Mouse (Mus musculus): Measurements from ENCODE around the gene Vstm2l. TPM values are rescaled to one million over a fixed set of nuclear protein-coding genes. Genes with fewer than 3 reads are reported as not detected.

The Vstm2l gene
- polyA plus RNA-seq, 1 experiment from 2014 or later: not detected

- peaks cover 2% of the 10 kb centered on the region; the same call in 1 of the 2 replicates for H3K4me1 ChIP-seq (replicated peaks)
- no peak overlapping the region for H3K4me2 ChIP-seq
- WGBS: 48% methylated on average over 11 of the region's 11 CpGs
- no peak overlapping the region for H3K27ac ChIP-seq
- H3K36me3 ChIP-seq: no peaks in the 10 kb centered on the region
- H3K9me3 ChIP-seq (replicated peaks): no peaks in the 10 kb centered on the region
- no peak for ATAC-seq (replicated peaks; ENCODE audit: insufficient number of reproducible peaks, insufficient read depth, low FRiP score, low read depth)
- H3K9ac ChIP-seq: no peak overlapping the region
- no peak overlapping the region for H3K4me3 ChIP-seq
- H3K27me3 ChIP-seq: peaks cover 40% of the 10 kb centered on the region
Observed at GRCm38 (mm10) chr2:157935444-157936171, 21.2 kb downstream of the Vstm2l start.

- ATAC-seq (replicated peaks; ENCODE audit: insufficient number of reproducible peaks, insufficient read depth, low FRiP score, low read depth): no peak
- Histone ChIP-seq H3K4me2 (no peak overlapping the region), H3K27me3 (peaks cover 50% of the 10 kb centered on the region), H3K9ac (no peak overlapping the region), H3K27ac (no peak overlapping the region), H3K36me3 (no peaks in the 10 kb centered on the region), H3K4me3 (no peak overlapping the region), H3K4me1 (replicated peaks) (peaks cover 8% of the 10 kb centered on the region), H3K9me3 (replicated peaks) (no peaks in the 10 kb centered on the region)
- 74% methylated on average over 4 of the region's 4 CpGs for WGBS
Observed at GRCm38 (mm10) chr2:157936676-157937075, 22.2 kb downstream of the Vstm2l start.

- peaks cover 26% of the 10 kb centered on the region for H3K4me1 ChIP-seq (replicated peaks)
- peak overlapping the region; percentile 37 for H3K4me2 ChIP-seq
- H3K9ac ChIP-seq: 0 out of 2 replicates have a peak overlapping the region, but pooled peaks have one; percentile 3
- H3K9me3 ChIP-seq (replicated peaks): no peaks in the 10 kb centered on the region
- peaks cover 63% of the 10 kb centered on the region for H3K27me3 ChIP-seq
- no peaks in the 10 kb centered on the region for H3K36me3 ChIP-seq
- H3K27ac ChIP-seq: no peak overlapping the region
- peak overlapping the region; percentile 6; the same call in 1 of the 2 replicates for H3K4me3 ChIP-seq
- WGBS: 5% methylated on average over 18 of the region's 18 CpGs
- ATAC-seq (replicated peaks; ENCODE audit: insufficient number of reproducible peaks, insufficient read depth, low FRiP score, low read depth): no peak
Observed at GRCm38 (mm10) chr2:157940586-157941185, 26.2 kb downstream of the Vstm2l start.

GRCm38 (mm10) chr2:157943514-157944155 is 29.2 kb downstream of the Vstm2l start:
- WGBS: 0% methylated on average over 44 of the region's 47 CpGs
- Histone ChIP-seq H3K9me3 (replicated peaks) (no peaks in the 10 kb centered on the region), H3K36me3 (no peaks in the 10 kb centered on the region), H3K9ac (peak overlapping the region; percentile 65), H3K4me2 (peak overlapping the region; percentile 98), H3K4me1 (replicated peaks) (peaks cover 26% of the 10 kb centered on the region), H3K4me3 (peak overlapping the region; percentile 58), H3K27me3 (peaks cover 47% of the 10 kb centered on the region), H3K27ac (peak overlapping the region; percentile 35; the same call in 1 of the 2 replicates)
- ATAC-seq (replicated peaks; ENCODE audit: insufficient number of reproducible peaks, insufficient read depth, low FRiP score, low read depth): peak; percentile 74

GRCm38 (mm10) chr2:157944156-157944893 is 29.9 kb downstream of the Vstm2l start:
- peaks cover 26% of the 10 kb centered on the region for H3K4me1 ChIP-seq (replicated peaks)
- 11% methylated on average over 37 of the region's 37 CpGs for WGBS
- H3K4me3 ChIP-seq: peak overlapping the region; percentile 58
- no peak for ATAC-seq (replicated peaks; ENCODE audit: insufficient number of reproducible peaks, insufficient read depth, low FRiP score, low read depth)
- H3K27me3 ChIP-seq: peaks cover 43% of the 10 kb centered on the region
- H3K36me3 ChIP-seq: no peaks in the 10 kb centered on the region
- H3K27ac ChIP-seq: no peak overlapping the region
- H3K9ac ChIP-seq: peak overlapping the region; percentile 65
- no peaks in the 10 kb centered on the region for H3K9me3 ChIP-seq (replicated peaks)
- H3K4me2 ChIP-seq: peak overlapping the region; percentile 98

GRCm38 (mm10) chr2:157953978-157954377 is 39.5 kb downstream of the Vstm2l start:
- Histone ChIP-seq H3K4me3 (no peak overlapping the region), H3K27ac (no peak overlapping the region), H3K36me3 (no peaks in the 10 kb centered on the region), H3K9ac (no peak overlapping the region), H3K27me3 (0 out of 2 replicates have a peak, but pooled peaks cover 2% of the 10 kb centered on the region), H3K9me3 (replicated peaks) (no peaks in the 10 kb centered on the region), H3K4me2 (no peak overlapping the region), H3K4me1 (replicated peaks) (no peaks in the 10 kb centered on the region)
- ATAC-seq (replicated peaks; ENCODE audit: insufficient number of reproducible peaks, insufficient read depth, low FRiP score, low read depth): no peak
- 73% methylated on average over 5 of the region's 5 CpGs for WGBS

GRCm38 (mm10) chr2:157957707-157958108 is 43.3 kb downstream of the Vstm2l start:
- WGBS: 7% methylated on average over 2 of the region's 2 CpGs
- ATAC-seq (replicated peaks; ENCODE audit: insufficient number of reproducible peaks, insufficient read depth, low FRiP score, low read depth): no peak
- no peaks in the 10 kb centered on the region for H3K9me3 ChIP-seq (replicated peaks)
- H3K36me3 ChIP-seq: no peaks in the 10 kb centered on the region
- no peaks in the 10 kb centered on the region for H3K4me1 ChIP-seq (replicated peaks)
- H3K4me2 ChIP-seq: no peak overlapping the region
- no peak overlapping the region for H3K9ac ChIP-seq
- H3K27ac ChIP-seq: no peak overlapping the region
- H3K4me3 ChIP-seq: no peak overlapping the region
- H3K27me3 ChIP-seq: no peaks in the 10 kb centered on the region

GRCm38 (mm10) chr2:157967856-157968255 is 53.4 kb downstream of the Vstm2l start:
- no peaks in the 10 kb centered on the region for H3K4me1 ChIP-seq (replicated peaks)
- H3K4me3 ChIP-seq: no peak overlapping the region
- H3K36me3 ChIP-seq: no peaks in the 10 kb centered on the region
- no peak overlapping the region for H3K4me2 ChIP-seq
- 21% methylated on average over 3 of the region's 3 CpGs for WGBS
- no peak overlapping the region for H3K27ac ChIP-seq
- no peaks in the 10 kb centered on the region for H3K9me3 ChIP-seq (replicated peaks)
- ATAC-seq (replicated peaks; ENCODE audit: insufficient number of reproducible peaks, insufficient read depth, low FRiP score, low read depth): no peak
- H3K9ac ChIP-seq: no peak overlapping the region
- 0 out of 2 replicates have a peak, but pooled peaks cover 7% of the 10 kb centered on the region for H3K27me3 ChIP-seq

- no peaks in the 10 kb centered on the region for H3K9me3 ChIP-seq (replicated peaks)
- H3K27me3 ChIP-seq: peaks cover 16% of the 10 kb centered on the region
- no peak for ATAC-seq (replicated peaks; ENCODE audit: insufficient number of reproducible peaks, insufficient read depth, low FRiP score, low read depth)
- no peak overlapping the region for H3K27ac ChIP-seq
- peaks cover 5% of the 10 kb centered on the region for H3K4me1 ChIP-seq (replicated peaks)
- no peak overlapping the region for H3K4me3 ChIP-seq
- H3K36me3 ChIP-seq: no peaks in the 10 kb centered on the region
- 58% methylated on average over 6 of the region's 6 CpGs for WGBS
- H3K9ac ChIP-seq: no peak overlapping the region
- H3K4me2 ChIP-seq: no peak overlapping the region
Observed at GRCm38 (mm10) chr2:157970124-157970523, 55.7 kb downstream of the Vstm2l start.

- Histone ChIP-seq H3K4me1 (replicated peaks) (peaks cover 7% of the 10 kb centered on the region), H3K36me3 (no peaks in the 10 kb centered on the region), H3K4me2 (no peak overlapping the region), H3K9me3 (replicated peaks) (no peaks in the 10 kb centered on the region), H3K27me3 (peaks cover 20% of the 10 kb centered on the region), H3K9ac (no peak overlapping the region), H3K27ac (no peak overlapping the region), H3K4me3 (no peak overlapping the region)
- ATAC-seq (replicated peaks; ENCODE audit: insufficient number of reproducible peaks, insufficient read depth, low FRiP score, low read depth): no peak
- 0% methylated on average over 3 of the region's 3 CpGs for WGBS
Observed at GRCm38 (mm10) chr2:157970669-157971068, 56.2 kb downstream of the Vstm2l start.

All from heart, embryonic 15.5 days (tissue).